Mouse (Mus musculus) midbrain, postnatal 0 days (tissue): ENCODE measurements around the gene Ap1g1. TPM values are rescaled to one million over a fixed set of nuclear protein-coding genes. Genes with fewer than 3 reads are reported as not detected.

Experiments
- ATAC-seq: fragments of 200-750 bp; cut with Nextera tagmentation; 2 replicates; pipeline ENCODE4 v1.8.0; 2017; ENCODE audit warnings: moderate number of reproducible peaks, mild to moderate bottlenecking, moderate TSS enrichment, moderate library complexity; ENCODE audit not compliant: low FRiP score
- DNase-seq: peaks from one replicate; pipeline ENCODE4 v3.0.0-alpha.2; 2015; ENCODE audit warnings: low spot score
- H3K27ac ChIP-seq: fragments of 300-500 bp; sonication (generic); 2 replicates; pipeline ENCODE4 v1.5.1; 2014; ENCODE audit warnings: low read depth, mild to moderate bottlenecking, low read length, mixed read lengths
- H3K27me3 ChIP-seq: fragments of 300-500 bp; sonication (generic); 2 replicates; pipeline ENCODE4 v1.6.1; 2014; ENCODE audit warnings: low read length, control low read depth, mixed read lengths; ENCODE audit not compliant: insufficient read depth
- H3K36me3 ChIP-seq: fragments of 300-500 bp; sonication (generic); 2 replicates; pipeline ENCODE4 v1.6.1; 2014; ENCODE audit warnings: low read length, control low read depth, mixed read lengths; ENCODE audit not compliant: insufficient read depth
- H3K4me1 ChIP-seq: fragments of 300-500 bp; sonication (generic); 2 replicates; pipeline ENCODE4 v1.6.1; 2014; ENCODE audit warnings: mild to moderate bottlenecking, control low read depth, antibody characterized with exemption, low read length, mixed read lengths; ENCODE audit not compliant: insufficient read depth
- H3K4me2 ChIP-seq: fragments of 300-500 bp; sonication (generic); 2 replicates; pipeline ENCODE4 v1.6.1; 2014; ENCODE audit warnings: low read depth, mild to moderate bottlenecking, low read length, mixed read lengths; ENCODE audit not compliant: poor library complexity, severe bottlenecking
- H3K4me3 ChIP-seq: fragments of 300-500 bp; sonication (generic); 2 replicates; pipeline ENCODE4 v1.5.1; 2014; ENCODE audit warnings: low read depth, mild to moderate bottlenecking, low read length, moderate library complexity
- H3K9ac ChIP-seq: fragments of 300-500 bp; sonication (generic); replicated peaks from 2 replicates; pipeline ENCODE4 v1.6.1; 2014; ENCODE audit warnings: mild to moderate bottlenecking, low read length, moderate library complexity, mixed read lengths; ENCODE audit not compliant: poor library complexity, severe bottlenecking
- H3K9me3 ChIP-seq: fragments of 300-500 bp; sonication (generic); 2 replicates; pipeline ENCODE4 v1.6.1; 2016; ENCODE audit warnings: low read length, control low read depth
- CTCF ChIP-seq: IDR thresholded peaks from 2 replicates; pipeline ENCODE4 v1.5.1; 2016; ENCODE audit warnings: antibody characterized with exemption, mild to moderate bottlenecking
- WGBS: fragments of 180-500 bp; shearing (Covaris S2); extraction: QIAGEN DNeasy Blood & Tissue Kit; methylation state at CpG from one replicate; pipeline ENCODE4 v1.1.7; 2014; 5-methylcytosine and 5-hydroxymethylcytosine counted together
- polyA plus RNA-seq: library from polyadenylated mRNA; unstranded; fragments of >200 nt; fragmentation: Nextera tagmentation; extraction: Ambion mirVana; gene quantifications from 2 replicates; pipeline ENCODE4 v1.2.1, GENCODE M21; 2015
- total RNA-seq: library from RNA; depleted of rRNA; stranded (reverse); fragments of >200 nt; gene quantifications from 2 replicates; pipeline ENCODE4 v1.2.3, GENCODE M21; 2014

Gene Ap1g1
- total and polyA plus RNA-seq, 2 experiments from 2014 or later, result 40.2 to 74.4 TPM

- no peak overlapping the region for H3K4me3 ChIP-seq
- H3K36me3 ChIP-seq, result no peaks in the 10 kb centered on the region
- no peaks in the 10 kb centered on the region for H3K9me3 ChIP-seq
- no peak overlapping the region for H3K27ac ChIP-seq
- ATAC-seq (no peak), DNase-seq (no peak)
- no peak overlapping the region for H3K4me2 ChIP-seq
- no peak for TF ChIP-seq CTCF
- H3K9ac ChIP-seq, result no peak overlapping the region
- H3K4me1 ChIP-seq, result no peaks in the 10 kb centered on the region
- no peaks in the 10 kb centered on the region for H3K27me3 ChIP-seq
These were observed 20.4 kb downstream of the Ap1g1 start for GRCm38 (mm10) chr8:109798721-109799120.

GRCm38 (mm10) chr8:109799245-109799644 lies 20.9 kb downstream of the Ap1g1 start:
- Histone ChIP-seq H3K4me3 (no peak overlapping the region), H3K4me2 (no peak overlapping the region), H3K4me1 (no peaks in the 10 kb centered on the region), H3K27me3 (no peaks in the 10 kb centered on the region), H3K27ac (no peak overlapping the region), H3K9me3 (no peaks in the 10 kb centered on the region), H3K9ac (no peak overlapping the region), H3K36me3 (no peaks in the 10 kb centered on the region)
- ATAC-seq (no peak), DNase-seq (no peak)
- 77% methylated on average over 4 of the region's 4 CpGs for WGBS
- no peak for TF ChIP-seq CTCF

GRCm38 (mm10) chr8:109800325-109800724 lies 22.0 kb downstream of the Ap1g1 start:
- H3K27me3 ChIP-seq, result no peaks in the 10 kb centered on the region
- H3K27ac ChIP-seq, result no peak overlapping the region
- TF ChIP-seq CTCF, result no peak
- ATAC-seq (no peak), DNase-seq (no peak)
- no peak overlapping the region for H3K9ac ChIP-seq
- H3K9me3 ChIP-seq, result no peaks in the 10 kb centered on the region
- H3K4me1 ChIP-seq, result no peaks in the 10 kb centered on the region
- WGBS, result 87% methylated on average over 2 of the region's 2 CpGs
- no peak overlapping the region for H3K4me3 ChIP-seq
- no peak overlapping the region for H3K4me2 ChIP-seq
- H3K36me3 ChIP-seq, result no peaks in the 10 kb centered on the region

GRCm38 (mm10) chr8:109803211-109803610 lies 24.9 kb downstream of the Ap1g1 start:
- no peaks in the 10 kb centered on the region for H3K36me3 ChIP-seq
- H3K27me3 ChIP-seq, result no peaks in the 10 kb centered on the region
- no peak for ATAC-seq
- TF ChIP-seq CTCF, result no peak
- H3K4me3 ChIP-seq, result no peak overlapping the region
- no peak overlapping the region for H3K9ac ChIP-seq
- H3K27ac ChIP-seq, result no peak overlapping the region
- H3K4me1 ChIP-seq, result no peaks in the 10 kb centered on the region
- no peaks in the 10 kb centered on the region for H3K9me3 ChIP-seq
- DNase-seq, result no peak
- H3K4me2 ChIP-seq, result no peak overlapping the region
- 94% methylated on average over 3 of the region's 3 CpGs for WGBS

GRCm38 (mm10) chr8:109803801-109804200 lies 25.4 kb downstream of the Ap1g1 start:
- no peak for TF ChIP-seq CTCF
- Histone ChIP-seq H3K27ac (no peak overlapping the region), H3K9ac (no peak overlapping the region), H3K36me3 (no peaks in the 10 kb centered on the region), H3K4me2 (no peak overlapping the region), H3K4me3 (no peak overlapping the region), H3K27me3 (no peaks in the 10 kb centered on the region), H3K4me1 (no peaks in the 10 kb centered on the region), H3K9me3 (no peaks in the 10 kb centered on the region)
- 92% methylated on average over 3 of the region's 3 CpGs for WGBS
- ATAC-seq, result no peak
- DNase-seq, result no peak

- 77% methylated on average over 3 of the region's 3 CpGs for WGBS
- ATAC-seq, result no peak
- Histone ChIP-seq H3K9me3 (no peaks in the 10 kb centered on the region), H3K9ac (no peak overlapping the region), H3K4me3 (no peak overlapping the region), H3K27me3 (no peaks in the 10 kb centered on the region), H3K36me3 (no peaks in the 10 kb centered on the region), H3K4me2 (no peak overlapping the region), H3K27ac (no peak overlapping the region), H3K4me1 (no peaks in the 10 kb centered on the region)
- no peak for TF ChIP-seq CTCF
- no peak for DNase-seq
These were observed 28.2 kb downstream of the Ap1g1 start for GRCm38 (mm10) chr8:109806522-109806921.
